Mouse (Mus musculus) WW6 (cell line): ENCODE data around the gene 1700001L19Rik.
"Not testable (repeated sequence)": the region's sequence is repeated elsewhere in the genome, so short reads cannot be mapped to it uniquely, and the experiment has no call there.

Experiments used
- DNase-seq: peaks from one replicate; pipeline ENCODE4 v3.0.0-alpha.2; 2013; ENCODE audit warnings: low read depth, low spot score

1700001L19Rik gene

GRCm38 (mm10) chr13:68597199-68597598, at the start of gene 1700001L19Rik:
1700001L19Rik (plus strand) TSS chr13:68597421.
- no peak for DNase-seq

- not testable (repeated sequence) for DNase-seq
Observed at GRCm38 (mm10) chr13:68553391-68553790, 43.8 kb upstream of the 1700001L19Rik start.

GRCm38 (mm10) chr13:68568110-68568509, 29.1 kb upstream of the 1700001L19Rik start:
- DNase-seq, result no peak

GRCm38 (mm10) chr13:68568548-68568947, 28.7 kb upstream of the 1700001L19Rik start:
- no peak for DNase-seq

- DNase-seq, result peak; percentile 29
Observed at GRCm38 (mm10) chr13:68569589-68570336, 27.5 kb upstream of the 1700001L19Rik start.

GRCm38 (mm10) chr13:68572247-68572646, 25.0 kb upstream of the 1700001L19Rik start:
- no peak for DNase-seq

- no peak for DNase-seq
Observed at GRCm38 (mm10) chr13:68572966-68573913, 24.0 kb upstream of the 1700001L19Rik start.

GRCm38 (mm10) chr13:68574398-68574797, 22.8 kb upstream of the 1700001L19Rik start:
- DNase-seq, result no peak

- no peak for DNase-seq
Observed at GRCm38 (mm10) chr13:68577945-68578344, 19.3 kb upstream of the 1700001L19Rik start.

GRCm38 (mm10) chr13:68581086-68581740, 16.0 kb upstream of the 1700001L19Rik start:
- no peak for DNase-seq

GRCm38 (mm10) chr13:68581747-68582516, 15.3 kb upstream of the 1700001L19Rik start, which contains the start of the genes Mtrr and Fastkd3:
Mtrr (minus strand) TSS chr13:68582149.
Fastkd3 (plus strand) TSS chr13:68582234.
- DNase-seq, result peak; percentile 90

GRCm38 (mm10) chr13:68582517-68582780, 14.8 kb upstream of the 1700001L19Rik start:
- no peak for DNase-seq

- no peak for DNase-seq
Observed at GRCm38 (mm10) chr13:68583961-68584360, 13.3 kb upstream of the 1700001L19Rik start.

GRCm38 (mm10) chr13:68585441-68585840, 11.8 kb upstream of the 1700001L19Rik start:
- DNase-seq, result no peak

- DNase-seq, result no peak
Observed at GRCm38 (mm10) chr13:68588352-68588751, 8.9 kb upstream of the 1700001L19Rik start.

- DNase-seq, result no peak
Observed at GRCm38 (mm10) chr13:68593797-68594196, 3.4 kb upstream of the 1700001L19Rik start.

GRCm38 (mm10) chr13:68597667-68598066, 446 bp downstream of the 1700001L19Rik start:
- DNase-seq, result no peak

- DNase-seq, result no peak
Observed at GRCm38 (mm10) chr13:68598953-68599352, 1.7 kb downstream of the 1700001L19Rik start.

- DNase-seq, result no peak
Observed at GRCm38 (mm10) chr13:68601184-68601583, 4.0 kb downstream of the 1700001L19Rik start.

GRCm38 (mm10) chr13:68603085-68603484, 5.9 kb downstream of the 1700001L19Rik start:
- no peak for DNase-seq

GRCm38 (mm10) chr13:68605689-68606126, 8.5 kb downstream of the 1700001L19Rik start:
- DNase-seq, result no peak
